Mouse (Mus musculus) liver, embryonic 15.5 days (tissue): ENCODE measurements around the gene Odf2. TPM values are rescaled to one million over a fixed set of nuclear protein-coding genes. Genes with fewer than 3 reads are reported as not detected.
A peak's percentile ranks its signal among the peaks of the same experiment; 100 is the strongest.
"Not testable (repeated sequence)": the region's sequence is repeated elsewhere in the genome, so short reads cannot be mapped to it uniquely, and the experiment has no call there.

ENCODE experiments used
- ATAC-seq: fragments of 200-750 bp; cut with Nextera tagmentation; 2 replicates; pipeline ENCODE4 v1.8.0; 2017; ENCODE audit warnings: moderate number of reproducible peaks, mild to moderate bottlenecking, moderate library complexity; ENCODE audit not compliant: insufficient read depth
- H3K27ac ChIP-seq: fragments of 300-500 bp; sonication (generic); replicated peaks from 2 replicates; pipeline ENCODE4 v1.5.1; 2015; ENCODE audit warnings: mild to moderate bottlenecking, inconsistent platforms
- H3K27me3 ChIP-seq: fragments of 300-500 bp; sonication (generic); 2 replicates; pipeline ENCODE4 v1.6.1; 2015; ENCODE audit warnings: mild to moderate bottlenecking, inconsistent platforms
- H3K36me3 ChIP-seq: fragments of 300-500 bp; sonication (generic); replicated peaks from 2 replicates; pipeline ENCODE4 v1.6.1; 2015; ENCODE audit warnings: moderate library complexity, mild to moderate bottlenecking, inconsistent platforms
- H3K4me1 ChIP-seq: fragments of 300-500 bp; sonication (generic); replicated peaks from 2 replicates; pipeline ENCODE4 v1.6.1; 2015; ENCODE audit warnings: inconsistent platforms
- H3K4me2 ChIP-seq: fragments of 300-500 bp; sonication (generic); 2 replicates; pipeline ENCODE4 v1.6.1; 2015; ENCODE audit warnings: moderate library complexity, mild to moderate bottlenecking, inconsistent platforms
- H3K4me3 ChIP-seq: fragments of 300-500 bp; sonication (generic); replicated peaks from 2 replicates; pipeline ENCODE4 v1.5.1; 2015; ENCODE audit warnings: mild to moderate bottlenecking, inconsistent platforms
- H3K9ac ChIP-seq: fragments of 300-500 bp; sonication (generic); 2 replicates; pipeline ENCODE4 v1.6.1; 2015; ENCODE audit warnings: moderate library complexity, mild to moderate bottlenecking, inconsistent platforms
- H3K9me3 ChIP-seq: fragments of 300-500 bp; sonication (generic); replicated peaks from 2 replicates; pipeline ENCODE4 v1.6.1; 2016; ENCODE audit warnings: inconsistent platforms
- WGBS: fragments of 180-500 bp; shearing (Covaris S2); methylation state at CpG from one replicate; pipeline ENCODE4 v1.1.7; 2015; ENCODE audit warnings: mixed read lengths; ENCODE audit not compliant: insufficient replicate concordance; 5-methylcytosine and 5-hydroxymethylcytosine counted together
- polyA plus RNA-seq: library from polyadenylated mRNA; unstranded; fragments of >200 nt; fragmentation: Nextera tagmentation; extraction: Ambion mirVana; gene quantifications from 2 replicates; pipeline ENCODE4 v1.2.1, GENCODE M21; 2015

The Odf2 gene
- polyA plus RNA-seq, 1 experiment from 2014 or later, result 35.9 TPM

GRCm38 (mm10) chr2:29872581-29873295 lies 16.3 kb upstream of the Odf2 start:
- Histone ChIP-seq H3K4me1 (peaks cover 56% of the 10 kb centered on the region), H3K4me3 (no peak overlapping the region; the same call in 1 of the 2 replicates), H3K9me3 (no peaks in the 10 kb centered on the region), H3K36me3 (peaks cover 67% of the 10 kb centered on the region), H3K27ac (peak overlapping the region; percentile 38; the same call in 1 of the 2 replicates), H3K27me3 (no peaks in the 10 kb centered on the region), H3K9ac (no peak overlapping the region), H3K4me2 (peak overlapping the region; percentile 86; the same call in 1 of the 2 replicates)
- 93% methylated on average over 10 of the region's 10 CpGs for WGBS
- ATAC-seq, result no peak

GRCm38 (mm10) chr2:29873801-29874200 lies 15.2 kb upstream of the Odf2 start:
- no peak overlapping the region; the same call in 1 of the 2 replicates for H3K27ac ChIP-seq

GRCm38 (mm10) chr2:29878061-29878460 lies 11.0 kb upstream of the Odf2 start:
- no peaks in the 10 kb centered on the region for H3K27me3 ChIP-seq
- H3K4me2 ChIP-seq, result no peak overlapping the region
- H3K27ac ChIP-seq, result no peak overlapping the region
- H3K4me3 ChIP-seq, result no peak overlapping the region
- no peak for ATAC-seq
- H3K36me3 ChIP-seq, result peaks cover 85% of the 10 kb centered on the region
- no peak overlapping the region for H3K9ac ChIP-seq
- WGBS, result 78% methylated on average over 4 of the region's 4 CpGs
- 0 out of 2 replicates have a peak, but pooled peaks cover 8% of the 10 kb centered on the region for H3K4me1 ChIP-seq
- H3K9me3 ChIP-seq, result no peaks in the 10 kb centered on the region

More at GRCm38 (mm10) chr2:29873801-29874200, 15.2 kb upstream of the Odf2 start:
- Histone ChIP-seq H3K9me3 (no peaks in the 10 kb centered on the region), H3K4me2 (no peak overlapping the region), H3K4me1 (peaks cover 47% of the 10 kb centered on the region), H3K36me3 (peaks cover 76% of the 10 kb centered on the region), H3K27me3 (no peaks in the 10 kb centered on the region), H3K4me3 (no peak overlapping the region), H3K9ac (no peak overlapping the region)
- 76% methylated on average over 4 of the region's 4 CpGs for WGBS
- ATAC-seq, result no peak

- Histone ChIP-seq H3K4me2 (no peak overlapping the region), H3K36me3 (peaks cover 74% of the 10 kb centered on the region), H3K4me3 (no peak overlapping the region), H3K4me1 (no peaks in the 10 kb centered on the region), H3K27me3 (no peaks in the 10 kb centered on the region), H3K27ac (no peak overlapping the region), H3K9me3 (no peaks in the 10 kb centered on the region), H3K9ac (no peak overlapping the region)
- no peak for ATAC-seq
- 83% methylated on average over 8 of the region's 8 CpGs for WGBS
Observed at GRCm38 (mm10) chr2:29879191-29879590, 9.8 kb upstream of the Odf2 start.

- H3K4me3 ChIP-seq, result no peak overlapping the region
- 83% methylated on average over 17 of the region's 17 CpGs for WGBS
- no peak overlapping the region for H3K4me2 ChIP-seq
- no peaks in the 10 kb centered on the region for H3K27me3 ChIP-seq
- H3K27ac ChIP-seq, result no peak overlapping the region
- peaks cover 64% of the 10 kb centered on the region for H3K36me3 ChIP-seq
- no peak for ATAC-seq
- H3K9me3 ChIP-seq, result no peaks in the 10 kb centered on the region
- H3K4me1 ChIP-seq, result no peaks in the 10 kb centered on the region
- no peak overlapping the region for H3K9ac ChIP-seq
Observed at GRCm38 (mm10) chr2:29879964-29880830, 8.8 kb upstream of the Odf2 start.

GRCm38 (mm10) chr2:29886659-29887292 lies 2.2 kb upstream of the Odf2 start:
- Histone ChIP-seq H3K27me3 (peaks cover 14% of the 10 kb centered on the region), H3K4me1 (peaks cover 23% of the 10 kb centered on the region), H3K36me3 (peaks cover 15% of the 10 kb centered on the region)
- H3K9me3 ChIP-seq, ATAC-seq, H3K9ac ChIP-seq, H3K4me3 ChIP-seq, H3K27ac ChIP-seq, H3K4me2 ChIP-seq: not testable (repeated sequence)
- WGBS, result 56% methylated on average over 9 of the region's 9 CpGs

GRCm38 (mm10) chr2:29889991-29890833 lies 1.2 kb downstream of the Odf2 start:
- H3K27ac ChIP-seq, result peak overlapping the region; percentile 91
- peak overlapping the region; percentile 94 for H3K4me3 ChIP-seq
- H3K36me3 ChIP-seq, result peaks cover 42% of the 10 kb centered on the region
- H3K9me3 ChIP-seq, result no peaks in the 10 kb centered on the region
- H3K4me1 ChIP-seq, result peaks cover 25% of the 10 kb centered on the region
- H3K9ac ChIP-seq, result peak overlapping the region; percentile 97
- H3K4me2 ChIP-seq, result peak overlapping the region; percentile 98
- peaks cover 14% of the 10 kb centered on the region for H3K27me3 ChIP-seq
- ATAC-seq, result peak; percentile 94
- under 1% methylated on average over 60 of the region's 61 CpGs for WGBS

GRCm38 (mm10) chr2:29891773-29892172 lies 2.8 kb downstream of the Odf2 start:
- WGBS, result 90% methylated on average over 6 of the region's 6 CpGs
- Histone ChIP-seq H3K9me3 (no peaks in the 10 kb centered on the region), H3K4me2 (no peak overlapping the region), H3K4me3 (0 out of 2 replicates have a peak overlapping the region, but pooled peaks have one; percentile 94), H3K36me3 (peaks cover 56% of the 10 kb centered on the region), H3K27me3 (peaks cover 14% of the 10 kb centered on the region), H3K4me1 (peaks cover 25% of the 10 kb centered on the region), H3K9ac (no peak overlapping the region), H3K27ac (peak overlapping the region; percentile 91; the same call in 1 of the 2 replicates)
- ATAC-seq, result no peak

- Histone ChIP-seq H3K27me3 (no peaks in the 10 kb centered on the region), H3K4me1 (peaks cover 9% of the 10 kb centered on the region), H3K9ac (no peak overlapping the region), H3K4me3 (no peak overlapping the region), H3K4me2 (no peak overlapping the region), H3K27ac (no peak overlapping the region), H3K36me3 (peaks cover 99% of the 10 kb centered on the region), H3K9me3 (no peaks in the 10 kb centered on the region)
- WGBS, result 95% methylated on average over 1 of the region's 1 CpGs
- ATAC-seq, result no peak
Observed at GRCm38 (mm10) chr2:29896071-29896470, 7.0 kb downstream of the Odf2 start.

GRCm38 (mm10) chr2:29897366-29897765 lies 8.3 kb downstream of the Odf2 start:
- Histone ChIP-seq H3K9me3 (no peaks in the 10 kb centered on the region), H3K4me3 (no peak overlapping the region), H3K36me3 (peaks cover 99% of the 10 kb centered on the region), H3K4me1 (no peaks in the 10 kb centered on the region), H3K9ac (no peak overlapping the region), H3K27me3 (no peaks in the 10 kb centered on the region), H3K27ac (no peak overlapping the region), H3K4me2 (no peak overlapping the region)
- WGBS, result 81% methylated on average over 2 of the region's 2 CpGs
- ATAC-seq, result no peak
